Mouse (Mus musculus): ENCODE data around the gene Emc9.

GRCm38 (mm10) chr14:55542268-55542667 lies 42.8 kb downstream of the Emc9 start:
- TF ChIP-seq CTCF (IDR thresholded peaks at IDR 0.05) (no peak), POLR2A (IDR thresholded peaks at IDR 0.05; ENCODE audit: insufficient read depth, low read depth, low read length) (no peak), EP300 (IDR thresholded peaks at IDR 0.05; ENCODE audit: insufficient read depth, low read depth, low read length) (no peak)

Data from heart, adult 2 months (tissue).